Mouse (Mus musculus): ENCODE data around the gene Pdlim4.

- TF ChIP-seq HCFC1 (IDR thresholded peaks at IDR 0.05; ENCODE audit: borderline replicate concordance, insufficient read depth, low read length), result no peak
- TF ChIP-seq CHD2 (IDR thresholded peaks at IDR 0.05; ENCODE audit: low read depth, low read length), result no peak
- TF ChIP-seq MAFK (IDR thresholded peaks at IDR 0.05; ENCODE audit: insufficient read depth, low read depth, low read length), result no peak
- TF ChIP-seq ZNF384 (IDR thresholded peaks at IDR 0.05; ENCODE audit: low read depth, low read length), result no peak
- TF ChIP-seq ZC3H11A (IDR thresholded peaks at IDR 0.05; ENCODE audit: borderline replicate concordance, low read depth, low read length), result no peak
Measured at GRCm38 (mm10) chr11:54008416-54008920, 60.3 kb downstream of the Pdlim4 start.
